Mouse (Mus musculus) CH12.LX (cell line): ENCODE measurements at regions not wholly inside any gene's neighbourhood (a gene's known extent, or its start where the extent isn't known, plus 50 kb on each side); places are given as distances from the start of the nearest gene placed in this dataset.

Experiments
- DNase-seq: peaks from one replicate; pipeline ENCODE4 v3.0.0-alpha.2; 2013; ENCODE audit errors: extremely low read depth
- H3K27ac ChIP-seq: 2 replicates; pipeline ENCODE4 v1.5.1; 2012; ENCODE audit warnings: low read depth, mild to moderate bottlenecking, control low read depth, moderate library complexity; ENCODE audit not compliant: insufficient read depth
- H3K27me3 ChIP-seq: replicated peaks from 2 replicates; pipeline ENCODE3; 2012; ENCODE audit warnings: inconsistent platforms
- H3K36me3 ChIP-seq, 2 experiments: replicated peaks in 1 of 2; 2 replicates each; pipeline versions ENCODE3 to v1.6.1; 2012; ENCODE audit warnings: inconsistent platforms in 1 of 2, low read length in 1 of 2, mild to moderate bottlenecking in 1 of 2, mixed read lengths in 1 of 2, moderate library complexity in 1 of 2; ENCODE audit not compliant: control insufficient read depth in 1 of 2, insufficient read depth in 1 of 2
- H3K4me1 ChIP-seq, 2 experiments: 2 replicates each; pipeline ENCODE4 v1.6.1; 2012; ENCODE audit warnings: inconsistent platforms in 1 of 2, moderate library complexity in 1 of 2; ENCODE audit not compliant: insufficient read depth in 2 of 2, control insufficient read depth in 1 of 2
- H3K4me2 ChIP-seq: 2 replicates; pipeline ENCODE4 v1.6.1; 2012; ENCODE audit warnings: low read depth, mild to moderate bottlenecking, control low read depth; ENCODE audit not compliant: poor library complexity, insufficient read depth, severe bottlenecking
- H3K4me3 ChIP-seq, 3 experiments: fragments of 150-350 bp in 1 of 3; sonication (generic) in 1 of 3; replicated peaks in 1 of 3; 2 replicates each; pipeline versions ENCODE3 to v1.5.1; 2011 to 2012; ENCODE audit warnings: low read depth in 2 of 3, low read length in 2 of 3, mild to moderate bottlenecking in 2 of 3, moderate library complexity in 2 of 3, control low read depth in 1 of 3, improper control_type of control experiment in 1 of 3, inconsistent platforms in 1 of 3, mixed read lengths in 1 of 3; ENCODE audit not compliant: poor library complexity in 1 of 3
- H3K79me2 ChIP-seq: replicated peaks from 2 replicates; pipeline ENCODE4 v1.6.1; 2012; ENCODE audit warnings: mild to moderate bottlenecking, moderate library complexity; ENCODE audit not compliant: control insufficient read depth, poor library complexity, insufficient read depth, severe bottlenecking; ENCODE audit errors: extremely low read depth
- H3K9ac ChIP-seq: 2 replicates; pipeline ENCODE4 v1.6.1; 2012; ENCODE audit warnings: low read depth, mild to moderate bottlenecking, control low read depth, moderate library complexity; ENCODE audit not compliant: insufficient read depth
- H3K9me3 ChIP-seq: replicated peaks from 2 replicates; pipeline ENCODE3; 2012; ENCODE audit warnings: low read length, inconsistent platforms, mixed read lengths
- BHLHE40 ChIP-seq: IDR thresholded peaks from 2 replicates; pipeline ENCODE4 v1.6.1; 2011; ENCODE audit warnings: mild to moderate bottlenecking, low read depth, low read length, improper control_type of control experiment
- CHD2 ChIP-seq: IDR thresholded peaks from 2 replicates; pipeline ENCODE4 v1.6.1; 2011; ENCODE audit warnings: low read length, improper control_type of control experiment
- CTCF ChIP-seq, 2 experiments: IDR thresholded peaks in 1 of 2; conservative IDR thresholded peaks in 1 of 2; 2 replicates each; pipeline ENCODE4 v1.5.1; 2011 to 2012; ENCODE audit warnings: low read depth in 2 of 2, low read length in 2 of 2, improper control_type of control experiment in 1 of 2, inconsistent platforms in 1 of 2, mild to moderate bottlenecking in 1 of 2, moderate library complexity in 1 of 2
- E2F4 ChIP-seq: IDR thresholded peaks from 2 replicates; pipeline ENCODE4 v1.6.1; 2011; ENCODE audit warnings: low read depth, low read length, improper control_type of control experiment; ENCODE audit not compliant: insufficient replicate concordance
- EP300 ChIP-seq: IDR thresholded peaks from 2 replicates; pipeline ENCODE4 v1.6.1; 2011; ENCODE audit warnings: low read length, improper control_type of control experiment
- GABPA ChIP-seq: IDR thresholded peaks from 2 replicates; pipeline ENCODE4 v1.6.1; 2012; ENCODE audit warnings: low read depth, low read length, improper control_type of control experiment, inconsistent platforms; ENCODE audit not compliant: insufficient replicate concordance
- IRF4 ChIP-seq: IDR thresholded peaks from 2 replicates; pipeline ENCODE4 v1.6.1; 2014; ENCODE audit warnings: low read depth, mild to moderate bottlenecking, inconsistent platforms, low read length, improper control_type of control experiment
- JUN ChIP-seq: IDR thresholded peaks from 2 replicates; pipeline ENCODE4 v1.6.1; 2011; ENCODE audit warnings: low read depth, mild to moderate bottlenecking, low read length, improper control_type of control experiment, moderate library complexity; ENCODE audit not compliant: insufficient read depth
- JUND ChIP-seq: conservative IDR thresholded peaks from 2 replicates; pipeline ENCODE4 v1.6.1; 2011; ENCODE audit warnings: low read depth, low read length, improper control_type of control experiment
- KAT2A ChIP-seq: IDR thresholded peaks from 2 replicates; pipeline ENCODE4 v1.6.1; 2012; ENCODE audit warnings: low read length, improper control_type of control experiment, inconsistent platforms; ENCODE audit not compliant: insufficient replicate concordance
- MAFK ChIP-seq: IDR thresholded peaks from 2 replicates; pipeline ENCODE4 v1.6.1; 2011; ENCODE audit warnings: low read length, improper control_type of control experiment; ENCODE audit not compliant: insufficient replicate concordance
- MAZ ChIP-seq: IDR thresholded peaks from 2 replicates; pipeline ENCODE4 v1.6.1; 2012; ENCODE audit warnings: low read depth, mild to moderate bottlenecking, inconsistent platforms, low read length, improper control_type of control experiment, moderate library complexity
- MXI1 ChIP-seq: IDR thresholded peaks from 2 replicates; pipeline ENCODE4 v1.6.1; 2011; ENCODE audit warnings: mild to moderate bottlenecking, low read depth, low read length, improper control_type of control experiment
- MYC ChIP-seq: IDR thresholded peaks from 2 replicates; pipeline ENCODE4 v1.6.1; 2011; ENCODE audit warnings: low read depth, mild to moderate bottlenecking, improper control_type of control experiment, low read length
- NRF1 ChIP-seq: IDR thresholded peaks from 2 replicates; pipeline ENCODE4 v1.6.1; 2014; ENCODE audit warnings: low read depth, mild to moderate bottlenecking, inconsistent platforms, low read length, improper control_type of control experiment, moderate library complexity
- POLR2A ChIP-seq: IDR thresholded peaks from 2 replicates; pipeline ENCODE4 v1.6.1; 2011; ENCODE audit warnings: low read depth, mild to moderate bottlenecking, improper control_type of control experiment, low read length
- POLR2AphosphoS2 ChIP-seq: IDR thresholded peaks from 2 replicates; pipeline ENCODE4 v1.6.1; 2011; ENCODE audit warnings: low read depth, low read length, improper control_type of control experiment
- RAD21 ChIP-seq: IDR thresholded peaks from 2 replicates; pipeline ENCODE4 v1.6.1; 2011; ENCODE audit warnings: low read depth, mild to moderate bottlenecking, low read length, improper control_type of control experiment, moderate library complexity
- SMC3 ChIP-seq: IDR thresholded peaks from 2 replicates; pipeline ENCODE4 v1.6.1; 2011; ENCODE audit warnings: low read depth, low read length, improper control_type of control experiment
- TBP ChIP-seq: conservative IDR thresholded peaks from 2 replicates; pipeline ENCODE4 v1.6.1; 2011; ENCODE audit warnings: low read depth, low read length, improper control_type of control experiment
- UBTF ChIP-seq: IDR thresholded peaks from 2 replicates; pipeline ENCODE4 v1.6.1; 2012; ENCODE audit warnings: low read depth, mild to moderate bottlenecking, inconsistent platforms, low read length, improper control_type of control experiment, moderate library complexity
- USF1 ChIP-seq: IDR thresholded peaks from 2 replicates; pipeline ENCODE4 v1.6.1; 2014; ENCODE audit warnings: low read depth, mild to moderate bottlenecking, inconsistent platforms, low read length, improper control_type of control experiment
- USF2 ChIP-seq: conservative IDR thresholded peaks from 2 replicates; pipeline ENCODE4 v1.6.1; 2011; ENCODE audit warnings: low read depth, low read length, improper control_type of control experiment
- ZC3H11A ChIP-seq: IDR thresholded peaks from 2 replicates; pipeline ENCODE4 v1.6.1; 2012; ENCODE audit warnings: low read depth, mild to moderate bottlenecking, inconsistent platforms, low read length, improper control_type of control experiment
- ZKSCAN1 ChIP-seq: IDR thresholded peaks from 2 replicates; pipeline ENCODE4 v1.6.1; 2012; ENCODE audit warnings: low read depth, inconsistent platforms, low read length, improper control_type of control experiment, borderline replicate concordance
- ZMIZ1 ChIP-seq: IDR thresholded peaks from 2 replicates; pipeline ENCODE4 v1.6.1; 2012; ENCODE audit warnings: low read depth, mild to moderate bottlenecking, inconsistent platforms, low read length, improper control_type of control experiment
- ZNF384 ChIP-seq: IDR thresholded peaks from 2 replicates; pipeline ENCODE4 v1.6.1; 2012; ENCODE audit warnings: low read depth, low read length, improper control_type of control experiment, inconsistent platforms
- dilution Hi-C: fragments of 300-500 bp; cut with MboI; formaldehyde crosslinking; loops from 2 replicates; pipeline ENCODE4 v1.14.3; 2020; ENCODE audit warnings: low sequenced_read_pairs; ENCODE audit not compliant: extremely low pct_unique_long_range_greater_than_20kb, extremely low pct_ligation_motif_present
- in situ Hi-C: fragments of 300-500 bp; cut with MboI; formaldehyde crosslinking; loops from 3 replicates; pipeline ENCODE4 v1.14.3; 2019; ENCODE audit warnings: low sequenced_read_pairs, low pct_ligation_motif_present, low pct_unique_long_range_greater_than_20kb, mixed read lengths

DNA sequence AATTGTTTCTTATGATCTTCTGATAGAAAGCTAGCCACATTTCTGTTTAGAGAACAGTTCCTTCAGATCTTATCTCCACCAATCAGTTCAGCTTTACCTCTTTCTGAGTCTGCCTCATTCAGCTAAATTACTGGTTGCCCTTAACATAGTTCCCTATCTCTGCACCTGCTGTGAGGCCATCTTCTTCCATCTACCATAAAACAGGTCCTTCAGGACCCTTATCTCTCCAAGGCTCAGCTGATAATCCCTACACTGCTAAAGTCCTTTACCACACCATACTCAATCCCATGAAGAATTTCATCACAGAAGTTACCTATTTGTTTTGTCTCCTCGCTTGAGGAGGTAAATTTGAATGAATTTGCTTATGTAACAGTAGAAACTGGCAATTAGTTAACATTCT lies 72.0 kb downstream of the Fam84a start:
- Histone ChIP-seq H3K79me2 (no peaks in the 10 kb centered on the region), H3K27me3 (no peaks in the 10 kb centered on the region), H3K27ac (no peak overlapping the region), H3K36me3 (no peaks in the 10 kb centered on the region), H3K4me2 (no peak overlapping the region), H3K9me3 (no peaks in the 10 kb centered on the region), H3K4me1 (peaks cover 0 to 4% of the 10 kb centered on the region in 2 experiments; a peak in 1 of 4 replicates), H3K4me3 (no peak overlapping the region), H3K9ac (no peak overlapping the region)
- in situ Hi-C loops (no loop called here), dilution Hi-C loops (no loop called here)
- no peak for DNase-seq
- no peak for TF ChIP-seq MYC
- no peak for TF ChIP-seq MAFK
- TF ChIP-seq POLR2A = no peak
- no peak for TF ChIP-seq ZC3H11A
- TF ChIP-seq USF2 = no peak
- TF ChIP-seq ZNF384 = no peak
- TF ChIP-seq E2F4 = no peak
- no peak for TF ChIP-seq GABPA
- TF ChIP-seq POLR2AphosphoS2 = no peak
- no peak for TF ChIP-seq USF1

DNA sequence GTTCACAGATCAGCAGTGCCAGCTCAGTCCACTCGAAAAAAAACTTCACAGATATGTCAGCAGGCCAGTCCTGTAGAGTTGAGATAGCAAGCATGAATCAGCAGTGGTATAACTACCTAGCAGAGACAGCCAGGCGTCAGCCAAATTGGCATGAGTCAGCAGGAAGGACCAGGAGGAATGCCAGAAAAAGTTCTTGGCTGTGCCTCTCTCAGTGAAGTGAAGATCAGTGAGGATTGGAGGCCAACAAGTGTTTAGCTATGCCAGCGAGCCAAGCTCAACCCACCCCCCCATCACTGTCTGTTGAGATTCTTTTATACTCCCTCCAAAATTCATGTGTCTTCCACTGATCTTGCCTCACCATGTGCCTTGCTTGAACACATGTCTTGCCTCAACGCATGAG lies 82.8 kb downstream of the Fam84a start:
- Histone ChIP-seq H3K9me3 (no peaks in the 10 kb centered on the region), H3K27ac (no peak overlapping the region), H3K36me3 (no peaks in the 10 kb centered on the region)
- DNase-seq = no peak
- no peak for TF ChIP-seq JUND
- TF ChIP-seq KAT2A = no peak
- no peak for TF ChIP-seq POLR2AphosphoS2
- no peak for TF ChIP-seq MAZ
- TF ChIP-seq, all 38 proteins: peak for 0
- dilution Hi-C loops = no loop called here
- in situ Hi-C loops = no loop called here
- no peaks in the 10 kb centered on the region for H3K4me1 ChIP-seq
- H3K9ac ChIP-seq = no peak overlapping the region
- H3K27me3 ChIP-seq = no peaks in the 10 kb centered on the region
- no peak overlapping the region for H3K4me3 ChIP-seq
- H3K79me2 ChIP-seq = no peaks in the 10 kb centered on the region
- no peak overlapping the region for H3K4me2 ChIP-seq

DNA sequence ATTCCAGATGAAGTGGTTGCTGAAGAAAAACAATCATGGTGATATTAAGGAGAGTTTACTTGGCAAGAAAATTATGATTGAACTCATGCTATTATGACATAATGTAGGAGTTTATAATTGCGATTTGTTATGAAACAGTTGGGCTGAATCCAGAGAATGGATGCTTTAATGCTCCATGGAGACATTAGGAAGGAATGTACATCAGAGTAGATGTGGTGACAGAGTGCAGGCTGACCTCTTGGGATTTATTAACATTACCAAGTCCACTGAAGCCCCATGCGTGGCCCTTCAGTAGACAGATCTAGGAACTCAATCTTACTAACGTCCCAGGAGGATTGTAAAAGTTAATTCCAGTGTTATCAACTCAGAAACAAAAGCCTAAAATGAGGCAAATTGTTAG lies 86.5 kb downstream of the Fam84a start:
- Histone ChIP-seq H3K27ac (no peak overlapping the region), H3K4me3 (no peak overlapping the region), H3K36me3 (no peaks in the 10 kb centered on the region), H3K79me2 (no peaks in the 10 kb centered on the region), H3K27me3 (no peaks in the 10 kb centered on the region), H3K9me3 (no peaks in the 10 kb centered on the region), H3K4me2 (no peak overlapping the region), H3K4me1 (no peaks in the 10 kb centered on the region), H3K9ac (no peak overlapping the region)
- no peak for DNase-seq
- dilution Hi-C loops = no loop called here
- TF ChIP-seq MAZ = no peak
- no peak for TF ChIP-seq POLR2A
- no peak for TF ChIP-seq NRF1
- no peak for TF ChIP-seq ZC3H11A
- TF ChIP-seq JUN = no peak
- TF ChIP-seq TBP = no peak
- TF ChIP-seq CHD2 = no peak
- TF ChIP-seq MXI1 = no peak
- no peak for TF ChIP-seq ZKSCAN1
- no peak for TF ChIP-seq BHLHE40
- no peak for TF ChIP-seq SMC3
- no peak for TF ChIP-seq RAD21
- TF ChIP-seq USF2 = no peak
- TF ChIP-seq EP300 = no peak
- TF ChIP-seq USF1 = no peak
- no peak for TF ChIP-seq UBTF
- no peak for TF ChIP-seq ZNF384
- TF ChIP-seq IRF4 = no peak
- no peak for TF ChIP-seq ZMIZ1
- TF ChIP-seq CTCF (conservative IDR thresholded peaks at IDR 0.05 in 1 of 2, IDR thresholded peaks at IDR 0.05 in 1 of 2; ENCODE audit: low read depth in 2 of 2, low read length in 2 of 2) = no peak
- in situ Hi-C loops = no loop called here
